ENCODE assay signal across 10 mouse cellular contexts in the genomic region with DNA sequence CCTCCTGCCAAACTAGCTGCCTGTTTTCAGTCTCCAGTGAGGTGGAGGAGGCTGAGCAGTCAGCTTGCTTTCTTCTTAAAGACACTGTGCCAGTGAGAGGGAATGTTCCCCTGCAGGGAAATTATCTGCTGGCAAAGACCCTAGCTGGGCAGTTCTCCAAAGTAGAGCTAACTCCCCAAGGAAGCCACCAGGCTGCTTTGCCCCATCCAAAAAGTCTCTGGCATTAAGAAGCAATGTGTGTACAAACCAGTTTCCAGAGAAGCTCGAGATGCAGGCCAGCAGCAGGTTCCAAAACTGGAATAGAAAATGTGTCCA.
DNase-seq lines count a peak whose midpoint lies in the region; ATAC-seq lines count a peak whose summit lies in the region.
"Had no signal": no experiment of that assay in that cellular context is flagged by ENCODE, and none has a peak within 500 bp of the region (broad histone marks: within the 10 kb centered on the region; RNA-seq: fewer than 3 reads in every experiment).

No protein-coding gene starts in this region.

- peaks cover 11% of the 10 kb centered on the region for H3K4me1 ChIP-seq in embryonic facial prominence, embryonic 13.5 days
- no peaks in the 10 kb centered on the region for H3K4me1 ChIP-seq in embryonic facial prominence, embryonic 10.5 days
- H3K4me1 ChIP-seq: stomach, embryonic 15.5 days had no signal

- H3K9ac ChIP-seq in embryonic facial prominence, embryonic 13.5 days = no peak overlapping the region
- H3K9ac ChIP-seq: liver, embryonic 14.5 days; stomach, embryonic 15.5 days had no signal

- H3K4me3 ChIP-seq in embryonic facial prominence, embryonic 13.5 days = no peak overlapping the region
- no peak overlapping the region for H3K4me3 ChIP-seq in embryonic facial prominence, embryonic 10.5 days
- H3K4me3 ChIP-seq: stomach, embryonic 15.5 days had no signal

- no peaks in the 10 kb centered on the region for H3K9me3 ChIP-seq in embryonic facial prominence, embryonic 13.5 days
- H3K9me3 ChIP-seq in embryonic facial prominence, embryonic 10.5 days = no peaks in the 10 kb centered on the region
- H3K9me3 ChIP-seq: stomach, embryonic 15.5 days had no signal

- 51% methylated on average over 1 of the region's 1 CpGs for WGBS in embryonic facial prominence, embryonic 13.5 days
- 66% methylated on average over 1 of the region's 1 CpGs for WGBS in embryonic facial prominence, embryonic 10.5 days

- H3K27ac ChIP-seq in embryonic facial prominence, embryonic 13.5 days = peak overlapping the region; percentile 40
- no peak overlapping the region for H3K27ac ChIP-seq in embryonic facial prominence, embryonic 10.5 days (replicated peaks)
- H3K27ac ChIP-seq: liver, embryonic 14.5 days; stomach, embryonic 15.5 days had no signal

- ATAC-seq in embryonic facial prominence, embryonic 13.5 days (ENCODE audit: insufficient number of reproducible peaks, insufficient read depth, low FRiP score, low TSS enrichment, low read depth) = 0 out of 2 replicates have a peak, but pooled peaks have one; percentile 48
- no peak for ATAC-seq in erythroid progenitor cell, adult 5-6 weeks (replicated peaks; ENCODE audit: low FRiP score, poor library complexity, severe bottlenecking)

- H3K36me3 ChIP-seq in embryonic facial prominence, embryonic 13.5 days = 0 out of 2 replicates have a peak, but pooled peaks cover 2% of the 10 kb centered on the region
- H3K36me3 ChIP-seq in embryonic facial prominence, embryonic 10.5 days (replicated peaks) = no peaks in the 10 kb centered on the region
- H3K36me3 ChIP-seq: stomach, embryonic 15.5 days had no signal

- no peak overlapping the region for H3K4me2 ChIP-seq in embryonic facial prominence, embryonic 13.5 days
- H3K4me2 ChIP-seq: stomach, embryonic 15.5 days had no signal

- DNase-seq in embryonic facial prominence, embryonic 10.5 days (ENCODE audit: low spot score) = no peak
- DNase-seq in brain, adult 2 months (ENCODE audit: low read depth, low spot score) = peak; percentile 95
- peak; percentile 54 to 71 for DNase-seq in frontal cortex, postnatal 25 days (ENCODE audit: low spot score in 2 of 2)
- peak; percentile 79 to 88 for DNase-seq in layer of hippocampus, adult 18-20 months (ENCODE audit: low spot score in 2 of 2)
- DNase-seq in lung, postnatal 4 days = peak; percentile 16 to 43
- DNase-seq in retina, postnatal 1 day = no peak

- no peaks in the 10 kb centered on the region for H3K27me3 ChIP-seq in embryonic facial prominence, embryonic 13.5 days
- H3K27me3 ChIP-seq in embryonic facial prominence, embryonic 10.5 days (replicated peaks; ENCODE audit: low read depth, poor library complexity, severe bottlenecking) = no peaks in the 10 kb centered on the region
- H3K27me3 ChIP-seq: stomach, embryonic 15.5 days had no signal

Comparison
In these comparisons a context has a peak if more than half of its experiments do, and no peak if none do; other contexts are left out.
1. DNase-seq: peak in brain, adult 2 months (single experiment), frontal cortex, postnatal 25 days (2 of 2), layer of hippocampus, adult 18-20 months (2 of 2) and lung, postnatal 4 days (2 of 2); none in embryonic facial prominence, embryonic 10.5 days (single experiment) and retina, postnatal 1 day (single experiment).